Mouse (Mus musculus) right cerebral cortex, postnatal 36 days (tissue): ENCODE measurements at regions not wholly inside any gene's neighbourhood (a gene's known extent, or its start where the extent isn't known, plus 50 kb on each side); places are given as distances from the start of the nearest gene placed in this dataset.

Source experiments
- DNase-seq, 2 experiments: peaks; one replicate each; pipeline ENCODE4 v3.0.0; 2022; ENCODE audit warnings: low spot score in 2 of 2, mixed read lengths in 1 of 2

DNA sequence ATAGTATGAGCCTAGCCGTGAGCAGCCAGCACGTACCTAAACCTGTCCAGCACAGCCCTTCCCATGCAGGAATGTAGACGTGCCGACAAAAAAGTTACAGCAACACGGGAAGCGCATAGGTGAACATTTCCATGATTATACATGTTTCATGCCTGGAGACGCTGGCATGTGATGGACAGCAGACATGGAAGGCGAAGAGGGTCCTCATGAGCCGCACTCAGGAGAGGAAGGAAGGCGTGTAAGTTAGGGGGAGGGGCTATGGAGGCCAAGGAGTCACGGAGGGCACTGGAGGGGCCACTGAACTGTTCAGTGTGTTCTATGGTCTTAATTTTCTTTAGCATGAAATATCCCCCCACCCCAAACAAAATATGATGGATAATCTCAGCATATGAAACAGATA, 257.2 kb downstream of the Cog6 start:
- no peak for DNase-seq

DNA sequence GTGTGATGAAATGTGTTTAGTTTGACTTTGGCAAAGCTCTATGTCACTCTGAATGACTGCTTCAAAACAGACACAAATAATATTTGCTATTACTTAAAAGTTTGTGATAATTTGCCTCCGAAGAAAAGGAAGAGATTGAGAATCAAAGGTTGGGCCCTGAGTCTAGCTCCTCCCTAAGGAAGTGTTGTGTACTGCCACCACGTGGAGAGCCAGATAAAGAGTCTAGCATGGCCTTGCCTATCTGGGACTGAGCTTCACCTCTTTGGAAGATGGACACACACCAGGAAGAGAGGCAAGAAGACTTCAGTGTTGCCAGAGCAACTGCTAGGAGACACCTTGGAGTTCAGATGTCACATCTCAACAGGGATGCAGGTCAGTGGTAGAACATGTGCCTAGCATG, 258.5 kb downstream of the Cog6 start:
- DNase-seq: no peak

DNA sequence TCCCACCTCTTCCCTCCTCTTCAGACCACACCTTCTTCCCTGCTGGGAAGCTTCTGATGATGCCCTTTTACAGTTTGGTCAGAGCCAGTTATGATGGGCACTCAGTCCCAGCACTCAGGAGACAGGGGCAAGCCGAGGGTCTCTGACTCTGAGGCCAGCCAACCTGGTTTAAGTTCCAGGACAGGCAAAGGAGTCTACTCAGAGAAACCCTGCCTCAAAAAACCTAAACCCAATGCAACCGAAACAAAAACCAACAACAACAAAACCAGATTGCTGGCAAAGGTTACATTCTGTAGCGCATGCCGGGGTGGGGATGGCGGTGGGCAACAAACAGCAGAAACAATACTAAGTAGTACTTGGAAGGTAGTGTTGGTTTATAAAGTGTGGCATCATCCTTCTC, 260.2 kb downstream of the Cog6 start:
- no peak for DNase-seq

DNA sequence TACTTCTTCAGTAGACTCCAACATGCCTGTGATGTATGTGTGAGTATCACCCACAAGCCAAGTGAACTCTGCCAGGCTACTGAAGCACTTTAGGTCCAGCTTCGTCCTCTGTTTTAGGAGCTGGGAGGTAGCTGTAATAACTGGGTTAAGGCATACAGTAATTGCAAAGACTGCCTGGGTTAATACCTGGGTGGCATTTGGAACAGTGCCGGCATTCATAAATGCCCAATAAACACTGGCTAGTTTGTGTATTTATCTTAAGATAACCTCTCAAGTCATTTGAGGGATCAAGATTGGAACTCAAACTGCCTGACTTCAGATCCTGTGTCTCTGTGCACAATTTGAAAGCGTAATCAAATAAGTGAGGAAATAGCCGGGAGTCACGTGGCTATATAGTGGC, 261.0 kb downstream of the Cog6 start:
- no peak for DNase-seq

DNA sequence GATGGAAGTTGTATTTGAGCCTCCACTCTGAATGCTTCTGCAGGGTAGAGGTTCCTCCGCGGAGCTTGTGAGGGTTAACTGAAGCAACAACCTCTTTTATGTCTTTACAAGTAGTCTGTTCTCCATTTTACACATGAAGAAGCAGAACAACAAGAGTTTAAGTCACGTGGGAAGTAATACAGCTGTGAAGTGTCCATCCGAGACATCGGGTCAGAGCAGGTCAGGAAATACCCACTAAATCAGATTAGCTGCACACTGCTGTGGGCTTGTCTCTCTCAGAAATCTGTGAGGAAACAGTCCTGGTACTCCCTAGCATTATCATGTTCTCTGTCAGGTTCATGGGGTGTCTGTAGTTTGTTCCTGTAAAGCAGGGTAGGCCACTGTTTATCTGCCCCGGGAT, 262.1 kb downstream of the Cog6 start:
- DNase-seq: no peak

DNA sequence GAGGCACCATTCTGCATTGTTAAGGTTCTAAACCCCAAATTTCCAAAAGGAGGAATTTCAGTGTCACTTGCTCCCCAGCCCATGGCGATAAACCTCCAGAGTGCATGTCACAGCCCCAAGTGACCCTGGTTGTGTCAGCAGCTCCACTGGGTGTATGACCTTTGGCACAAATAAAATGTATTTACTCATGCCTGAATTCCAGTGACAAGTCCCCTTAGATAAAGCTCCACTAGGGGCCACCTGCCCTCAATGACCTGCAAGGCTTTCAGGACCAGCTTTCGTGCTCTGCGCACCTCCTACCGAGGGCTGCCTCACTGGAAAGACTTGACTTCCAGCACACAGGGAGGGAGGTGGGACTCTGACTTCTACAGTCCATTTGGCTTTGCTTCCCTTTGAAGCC, 262.6 kb downstream of the Cog6 start:
- no peak for DNase-seq

DNA sequence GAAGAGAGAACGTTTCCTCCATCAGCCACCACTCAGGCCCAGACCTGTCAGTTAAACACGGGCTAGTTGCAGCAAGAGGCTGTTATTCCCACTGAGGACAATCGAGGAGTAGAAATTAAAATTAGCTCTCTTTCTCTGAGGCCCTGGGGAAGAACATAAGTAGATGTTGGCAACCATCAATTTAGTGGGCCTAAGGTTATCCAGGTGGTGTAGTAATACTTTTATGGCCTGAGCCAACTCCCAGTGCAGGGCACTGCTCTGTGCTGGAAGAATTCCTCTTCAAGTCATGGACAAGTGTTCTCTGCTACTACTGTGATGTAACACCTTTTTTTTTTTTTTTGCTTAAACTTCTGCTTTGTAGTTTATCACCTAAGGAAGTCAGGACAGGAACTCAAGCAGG, 270.1 kb downstream of the Cog6 start:
- no peak for DNase-seq

DNA sequence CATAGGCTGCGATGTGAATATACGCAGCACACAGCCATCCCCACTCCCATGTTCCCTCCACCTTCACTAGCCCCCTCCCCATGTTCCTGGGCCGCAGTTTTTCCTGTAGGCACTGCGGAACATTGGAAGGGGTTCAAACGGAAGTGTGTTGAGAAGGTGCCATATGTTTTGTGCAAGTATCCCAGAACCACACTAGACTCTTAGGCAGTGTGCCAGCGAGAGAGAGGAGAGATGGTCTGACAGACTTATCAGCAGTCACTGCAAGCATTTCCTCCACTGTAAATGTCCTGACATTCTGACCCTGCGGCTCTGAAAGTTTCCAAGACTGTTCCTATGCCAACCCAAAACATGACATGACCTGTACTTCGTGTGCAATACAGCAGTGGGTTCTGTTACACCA, 272.7 kb downstream of the Cog6 start:
- DNase-seq: no peak

DNA sequence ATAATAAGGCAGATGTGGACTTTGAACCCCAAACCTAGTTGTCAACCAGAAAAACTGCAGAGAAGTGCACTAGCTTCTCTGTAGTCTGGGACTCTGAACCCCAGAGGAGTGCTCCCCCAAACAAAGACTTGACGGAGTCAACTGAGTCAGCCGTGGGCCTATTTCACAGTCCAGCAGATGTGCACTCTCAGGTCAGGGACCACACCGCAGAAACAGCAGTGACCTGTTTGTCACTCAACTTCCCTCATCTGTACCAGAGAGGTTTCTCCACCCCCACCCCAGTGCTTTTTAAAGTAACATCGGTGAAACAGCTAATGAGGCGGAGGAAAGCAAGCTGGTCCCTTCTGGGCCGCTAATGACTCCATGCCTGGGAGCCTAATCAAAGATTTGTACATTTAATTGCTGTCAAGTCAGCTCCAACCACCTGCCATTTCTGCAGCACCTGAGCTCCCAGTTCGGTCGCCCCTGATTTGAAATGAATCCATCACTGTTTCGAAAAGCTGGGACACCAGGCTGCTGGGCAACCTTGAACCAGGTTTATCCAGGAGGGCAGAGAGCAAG, 276.5 kb downstream of the Cog6 start:
- DNase-seq: no peak

DNA sequence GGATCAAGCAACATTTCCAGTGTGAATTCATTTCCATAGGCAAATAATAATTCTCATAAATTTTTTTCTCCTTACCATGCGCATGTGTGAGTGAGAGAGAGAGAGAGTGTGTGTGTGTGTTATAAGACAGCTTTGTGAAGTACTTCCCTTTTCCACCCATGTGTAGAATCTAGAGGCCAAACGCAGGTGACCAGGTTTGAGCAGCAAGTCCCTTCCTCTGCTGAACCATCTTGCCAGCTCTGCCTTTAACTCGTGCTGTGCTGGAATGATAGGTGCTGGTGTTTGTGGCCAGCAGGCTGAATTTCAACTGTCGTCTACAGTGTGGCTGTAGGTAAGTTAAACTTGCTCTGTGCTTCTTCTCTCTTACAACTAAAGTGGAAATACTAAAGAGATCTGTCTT, 277.5 kb downstream of the Cog6 start:
- no peak for DNase-seq

DNA sequence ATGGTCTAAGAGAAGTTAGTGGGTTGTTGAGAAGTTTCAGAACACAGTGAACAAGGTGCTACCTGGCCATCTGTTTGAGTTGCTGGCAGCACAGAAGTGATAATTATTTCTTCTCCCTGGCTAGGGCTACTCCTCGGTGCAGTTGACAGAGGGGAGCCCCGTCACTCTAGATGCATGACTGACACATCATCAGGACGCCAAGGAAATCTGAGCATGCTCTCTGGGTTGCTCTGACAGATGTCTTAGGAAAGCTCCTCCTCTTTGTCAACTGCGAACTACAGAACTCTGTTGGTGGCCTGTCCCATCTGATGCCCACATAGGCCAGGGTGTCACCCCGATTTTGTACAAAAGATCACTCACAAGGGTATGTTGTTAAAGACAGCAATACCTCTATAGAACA, 278.7 kb downstream of the Cog6 start:
- no peak for DNase-seq

DNA sequence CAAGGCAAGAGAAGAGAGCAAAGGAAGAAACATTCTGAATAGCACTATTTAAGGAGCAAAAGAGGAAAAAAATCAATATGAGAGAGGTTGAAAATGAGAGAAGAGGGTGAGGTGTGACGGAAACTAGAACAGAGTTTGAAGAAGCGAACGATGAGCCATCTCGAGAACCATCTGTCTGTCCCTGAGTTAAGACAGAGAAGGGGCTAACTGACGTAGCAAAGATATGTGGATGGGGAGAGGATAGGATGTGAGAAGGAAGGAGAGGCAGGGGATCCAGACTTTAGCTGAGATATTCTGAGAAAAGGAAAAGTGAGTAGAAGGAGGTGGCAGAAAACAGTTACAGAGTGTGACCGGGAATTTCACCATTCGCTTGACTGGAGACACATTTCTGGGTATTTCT, 281.1 kb downstream of the Cog6 start:
- no peak for DNase-seq

DNA sequence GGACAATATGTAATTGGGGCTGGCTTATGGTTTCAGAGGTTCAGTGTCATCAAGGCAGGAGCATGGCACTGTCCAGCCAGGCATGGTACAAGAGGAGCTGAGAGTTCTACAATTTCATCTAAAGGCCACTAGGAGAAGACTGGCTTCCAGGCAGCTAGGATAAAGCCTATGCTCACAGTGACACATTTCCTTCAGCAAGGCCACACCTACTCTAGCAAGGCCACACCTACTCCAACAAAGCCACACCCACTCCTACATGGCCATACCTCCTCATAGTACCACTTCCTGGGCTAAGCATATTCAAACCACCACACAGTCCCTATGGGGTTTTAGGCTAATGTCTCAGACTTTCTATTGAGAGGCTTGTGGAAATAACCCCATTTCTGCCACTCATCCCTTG, 285.1 kb downstream of the Cog6 start:
- DNase-seq: no peak

DNA sequence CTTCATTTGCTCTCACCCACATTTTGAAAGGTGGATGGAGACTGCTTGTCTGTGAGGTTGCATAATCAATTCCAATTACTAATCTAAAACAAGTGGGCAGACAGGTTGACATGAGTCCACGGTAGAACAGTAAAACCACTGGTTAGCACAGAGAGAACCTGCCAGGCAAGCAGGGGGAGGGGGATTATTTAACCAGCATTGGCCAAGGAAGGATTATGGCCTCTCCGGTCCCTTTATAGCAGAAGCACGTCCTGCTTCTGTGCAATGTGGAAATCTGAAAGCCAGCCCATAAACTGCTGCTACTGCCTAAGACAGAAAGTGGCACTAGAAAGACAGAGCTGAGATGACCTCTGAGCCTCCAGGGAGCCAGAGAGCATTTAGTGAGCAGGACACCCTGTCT, 285.5 kb downstream of the Cog6 start:
- DNase-seq: no peak

DNA sequence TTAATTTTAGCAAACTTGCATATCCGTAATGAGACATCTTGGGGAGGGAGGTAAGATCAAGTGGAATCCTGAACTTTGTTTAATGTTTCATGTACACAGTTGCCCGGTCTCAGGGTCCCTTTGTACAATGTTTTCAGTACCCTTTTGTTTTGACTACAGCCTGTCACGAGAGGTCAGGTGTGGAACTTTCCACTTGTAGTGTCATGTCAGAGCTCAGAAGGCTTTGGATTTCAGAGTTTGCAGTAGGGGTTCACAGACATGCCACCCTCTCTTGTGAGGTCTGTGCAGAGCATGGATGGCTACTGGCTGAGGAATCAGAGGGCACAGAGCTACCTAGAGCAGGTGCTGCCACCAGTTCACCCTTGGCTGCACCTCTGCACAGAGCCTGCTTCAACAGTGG, 287.3 kb downstream of the Cog6 start:
- no peak for DNase-seq

DNA sequence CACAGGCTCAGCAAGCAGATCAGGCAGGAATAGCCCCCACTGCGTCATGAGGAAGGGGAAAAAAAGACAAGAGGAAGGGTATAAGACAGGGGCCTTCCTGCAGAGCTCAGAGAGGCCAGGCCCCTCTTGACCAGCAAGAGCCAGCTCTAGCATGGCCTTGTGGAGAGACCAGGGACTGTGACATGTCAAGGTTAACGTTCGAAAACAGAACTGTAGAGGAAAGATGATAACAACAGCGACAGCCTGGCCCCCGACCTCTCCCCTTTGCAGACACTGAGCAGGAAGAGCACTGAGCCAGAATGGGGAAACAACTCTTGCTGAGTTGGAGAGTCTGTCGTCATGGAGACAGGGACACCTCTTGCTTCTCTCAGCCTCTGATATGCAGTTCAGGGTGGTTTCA, 288.2 kb downstream of the Cog6 start:
- DNase-seq: no peak

DNA sequence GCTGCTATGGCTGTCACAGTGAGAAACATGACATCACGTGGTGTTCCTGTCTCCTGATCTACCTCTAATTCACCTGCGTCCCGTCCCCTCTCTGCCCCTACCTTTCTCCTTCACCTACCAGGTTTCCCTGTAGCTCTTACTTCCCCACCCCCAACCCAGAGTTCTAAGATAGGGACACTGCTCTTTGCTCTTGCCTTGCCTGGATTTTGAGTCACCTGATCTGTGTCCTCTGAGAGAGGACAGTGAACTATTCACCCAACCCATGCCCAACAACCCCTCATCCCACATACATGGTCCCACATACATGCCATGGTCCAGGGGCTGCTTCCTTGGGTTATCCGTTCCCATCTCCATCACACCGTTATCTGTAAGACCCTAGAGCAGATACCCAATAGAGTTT, 288.6 kb downstream of the Cog6 start:
- DNase-seq: no peak

DNA sequence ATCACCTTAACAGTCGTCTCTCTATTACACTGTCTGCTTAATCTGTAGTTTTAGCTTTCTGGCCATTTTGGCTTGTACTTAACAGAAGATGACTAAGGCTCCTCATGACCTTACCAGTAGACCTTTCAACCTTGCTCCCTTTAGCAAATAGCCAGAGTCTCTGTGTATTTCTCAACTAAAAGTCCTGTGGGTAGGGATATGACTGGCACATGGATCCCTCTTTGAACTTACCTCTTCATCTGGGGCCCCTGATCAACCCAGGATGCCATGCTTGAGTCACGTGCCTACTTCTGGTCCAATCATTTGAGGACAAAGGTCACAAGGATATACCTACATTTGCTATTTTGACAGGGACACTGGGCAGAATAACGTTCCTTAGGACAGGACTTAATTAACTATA, 292.7 kb downstream of the Cog6 start:
- no peak for DNase-seq

DNA sequence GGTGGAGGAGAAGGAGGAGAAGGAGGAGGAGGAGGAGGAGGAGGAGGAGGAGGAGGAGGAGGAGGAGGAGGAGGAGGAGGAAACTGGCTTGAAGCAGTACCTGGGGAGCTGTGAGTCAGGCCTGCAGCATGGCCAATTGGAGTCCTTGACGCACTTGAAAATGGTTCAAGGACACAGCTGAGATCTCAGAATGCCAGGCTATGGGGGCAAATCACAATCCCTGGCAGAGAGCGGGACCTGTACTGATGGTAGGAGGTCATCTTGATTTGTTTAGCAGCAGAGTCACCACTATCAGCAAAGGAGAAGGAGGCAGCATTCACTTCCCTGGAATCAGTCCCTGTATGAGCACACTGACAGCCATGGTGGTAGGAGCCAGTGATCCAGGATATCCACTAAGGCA, 294.1 kb downstream of the Cog6 start:
- no peak for DNase-seq

DNA sequence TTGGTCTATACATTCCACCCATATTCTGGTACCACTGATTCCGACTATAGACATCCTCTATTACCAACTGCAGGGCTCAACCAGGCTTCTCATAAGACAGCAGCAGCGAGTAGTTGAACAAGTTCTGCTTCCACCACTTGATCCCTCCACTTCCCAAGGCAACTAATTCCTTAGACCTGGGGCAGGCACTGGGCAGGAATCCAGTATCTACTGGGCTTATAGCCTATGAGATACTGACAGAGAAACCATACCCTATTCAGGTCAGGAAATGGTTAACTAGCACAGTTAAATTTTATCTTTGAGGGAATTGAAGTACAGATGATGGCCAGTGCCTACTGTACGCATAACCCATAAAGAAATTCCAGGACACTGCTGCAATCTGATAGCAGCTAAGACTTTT, 297.9 kb downstream of the Cog6 start:
- no peak for DNase-seq

DNA sequence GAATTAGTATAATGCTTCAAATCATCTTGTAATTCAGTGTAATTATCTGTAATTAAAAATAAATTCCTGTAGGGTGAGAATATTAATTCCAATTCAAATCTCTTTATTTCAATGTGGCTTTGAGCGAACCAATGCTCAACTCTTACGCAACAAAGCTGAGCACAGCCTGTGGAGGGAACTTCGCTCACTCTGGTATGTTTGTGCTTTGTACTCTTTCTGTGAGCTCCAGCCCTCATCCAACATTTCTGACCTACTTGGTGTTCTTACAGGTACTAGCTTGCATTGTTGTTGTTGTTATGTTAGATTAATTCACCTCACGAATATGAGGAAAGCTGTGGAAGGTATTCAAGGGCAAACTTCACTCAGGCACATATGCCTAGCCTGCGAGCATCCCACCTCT, 299.7 kb downstream of the Cog6 start:
- no peak for DNase-seq

DNA sequence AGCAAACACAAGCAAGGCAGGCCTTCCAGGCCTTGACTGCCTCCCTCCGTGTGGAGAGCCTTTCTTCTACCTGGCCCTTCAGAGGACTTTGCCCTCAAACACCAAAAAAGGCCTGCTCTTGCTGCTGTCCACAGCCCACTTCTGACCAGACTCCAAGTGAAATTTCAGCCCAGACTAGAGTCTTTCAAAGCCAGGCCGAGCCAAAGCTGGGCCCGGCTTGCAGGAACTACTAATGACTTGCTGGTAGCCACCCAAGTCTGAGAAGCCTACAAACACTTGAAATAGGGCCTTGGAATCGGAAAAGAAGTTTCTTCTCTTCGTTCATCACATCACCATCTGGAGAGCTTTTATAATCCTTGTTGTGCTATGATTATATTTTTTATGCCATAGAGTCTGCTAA, 304.9 kb downstream of the Cog6 start:
- peak in 1 of 2 experiments; percentile 14 for DNase-seq

DNA sequence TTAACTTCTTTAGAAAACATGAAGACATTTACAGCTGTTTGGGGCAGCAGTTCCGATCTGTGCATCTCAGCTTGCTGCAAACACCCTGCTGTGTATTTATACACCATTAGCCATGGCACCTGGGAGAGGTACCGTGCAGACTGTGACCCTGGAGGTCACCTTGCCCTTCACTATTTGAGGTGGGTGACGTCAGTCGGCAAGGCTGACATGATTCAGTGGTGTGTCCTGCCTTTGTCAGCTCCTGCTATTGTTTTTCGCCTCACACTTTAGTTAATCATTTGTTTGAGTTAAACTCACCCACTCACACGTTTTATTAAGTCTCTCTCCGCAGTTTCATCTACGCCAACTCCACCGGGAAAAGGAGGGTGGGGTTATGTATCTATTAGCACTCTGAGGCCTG, 305.9 kb downstream of the Cog6 start:
- no peak for DNase-seq

DNA sequence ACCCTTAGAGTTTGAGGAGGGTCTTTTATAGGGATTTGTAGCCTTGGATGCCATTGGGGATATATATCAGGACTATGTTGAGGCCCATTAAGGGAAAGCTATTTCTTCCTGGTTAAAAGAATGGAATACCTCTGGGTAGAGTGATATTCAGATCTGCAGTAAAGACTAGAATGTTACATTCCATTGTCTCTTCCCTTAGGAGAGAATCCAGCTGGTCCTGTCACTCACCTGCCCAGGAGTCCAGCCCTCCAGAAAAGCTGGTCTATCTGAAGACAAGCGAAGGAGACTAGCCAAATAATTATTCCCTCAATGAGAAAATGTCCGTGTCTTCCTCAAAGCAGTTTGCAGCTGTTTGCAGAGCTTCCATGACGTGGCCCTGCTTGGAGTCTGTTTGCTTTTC, 308.3 kb downstream of the Cog6 start:
- no peak for DNase-seq

DNA sequence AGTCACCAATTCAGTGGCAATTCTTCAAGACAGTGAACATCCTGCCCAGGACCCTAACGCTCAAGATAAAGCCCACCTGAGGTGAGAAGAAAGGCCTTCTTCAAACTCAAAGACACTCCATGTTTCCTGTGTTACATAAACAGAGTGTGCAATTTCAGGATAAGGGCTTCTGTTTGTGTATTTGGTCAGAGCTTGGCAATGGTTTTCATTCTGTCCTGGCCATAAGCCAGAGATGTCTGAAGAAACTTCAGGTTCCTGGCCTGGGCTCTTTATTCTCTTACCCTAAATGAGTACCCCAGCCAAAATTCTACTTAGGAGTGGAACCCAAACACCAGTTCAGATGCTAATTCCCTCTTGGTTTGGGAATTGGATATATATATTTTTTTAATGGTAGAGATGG, 308.7 kb downstream of the Cog6 start:
- no peak for DNase-seq
